Mouse (Mus musculus) thymus, postnatal 0 days (tissue): ENCODE measurements around the gene Gtf3c6. TPM values are rescaled to one million over a fixed set of nuclear protein-coding genes. Genes with fewer than 3 reads are reported as not detected.

ENCODE experiments used
- DNase-seq: peaks from one replicate; pipeline ENCODE4 v3.0.0-alpha.2; 2015; ENCODE audit warnings: low spot score
- polyA plus RNA-seq: library from polyadenylated mRNA; unstranded; fragments of >200 nt; fragmentation: Nextera tagmentation; extraction: Ambion mirVana; gene quantifications from 2 replicates; pipeline ENCODE4 v1.2.1, GENCODE M21; 2015

The Gtf3c6 gene
- polyA plus RNA-seq, result 69.9 and 74.1 TPM in 2 replicates

DNA sequence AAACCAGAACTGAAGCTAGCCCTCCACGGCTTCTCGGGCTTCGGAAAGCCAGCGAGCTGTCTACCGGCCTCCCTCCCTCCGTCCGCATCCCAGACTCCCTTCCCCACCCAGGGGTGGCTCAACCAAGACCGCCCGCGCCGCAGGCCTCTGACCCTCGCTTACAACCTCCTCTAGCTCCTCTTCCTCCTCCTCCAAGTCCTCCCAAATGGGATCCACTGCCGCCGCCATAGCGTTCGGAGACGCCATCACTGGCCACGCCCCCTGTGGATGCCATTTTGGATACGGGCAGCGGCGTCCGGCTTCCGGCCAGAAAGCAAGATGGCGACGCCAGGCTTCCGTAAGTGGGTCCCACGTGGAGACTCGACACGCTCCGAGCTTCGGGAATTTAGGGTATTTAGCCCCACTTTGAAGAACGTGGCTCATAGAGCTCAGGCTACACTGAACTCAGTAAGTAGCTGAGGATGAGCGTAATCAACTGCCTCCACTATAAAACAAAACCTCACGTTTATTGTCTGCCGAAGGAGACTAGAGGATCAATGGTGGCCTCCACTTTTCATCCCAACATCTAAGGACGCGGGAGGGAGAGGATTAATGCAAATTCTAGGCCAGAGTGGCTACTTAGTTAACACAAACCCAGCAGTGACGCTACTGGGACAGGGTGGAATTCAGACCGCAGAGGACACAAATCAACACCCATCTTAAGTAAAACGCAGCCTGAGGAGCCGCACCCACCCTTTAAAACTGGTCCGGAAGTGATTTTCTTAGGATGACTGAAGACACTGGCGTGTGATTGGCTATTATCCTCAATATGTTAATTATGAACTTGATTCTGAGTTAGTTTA is at the start of gene Gtf3c6:
Gene Gtf3c6 (minus strand): TSS at position 695 of the 842 bp plus-strand sequence.
- peak; percentile 94 for DNase-seq

DNA sequence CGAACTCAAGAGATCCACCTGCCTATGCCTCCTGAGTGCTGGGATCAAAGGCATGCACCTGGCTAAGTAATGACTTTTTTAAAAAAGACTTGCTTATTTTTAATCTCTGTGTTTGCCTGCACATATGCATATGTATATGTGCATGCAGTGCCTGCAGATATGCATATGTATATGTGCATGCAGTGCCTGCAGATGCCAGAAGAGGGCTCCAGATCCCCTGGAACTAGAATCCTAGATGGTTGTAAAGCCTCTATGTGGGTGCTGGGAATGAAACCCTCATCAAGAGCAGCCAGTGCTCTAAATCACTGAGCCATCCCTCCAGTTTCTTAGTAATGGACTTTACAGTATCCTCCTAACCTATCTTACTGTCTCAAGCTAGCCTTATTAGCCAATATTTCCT is 48.1 kb upstream of the Gtf3c6 start:
- no peak for DNase-seq

GRCm38 (mm10) chr10:40302140-40302985 is 44.5 kb upstream of the Gtf3c6 start, which contains the start of gene Amd1:
Amd1 (minus strand) TSS chr10:40302186.
- peak; percentile 99 for DNase-seq

DNA sequence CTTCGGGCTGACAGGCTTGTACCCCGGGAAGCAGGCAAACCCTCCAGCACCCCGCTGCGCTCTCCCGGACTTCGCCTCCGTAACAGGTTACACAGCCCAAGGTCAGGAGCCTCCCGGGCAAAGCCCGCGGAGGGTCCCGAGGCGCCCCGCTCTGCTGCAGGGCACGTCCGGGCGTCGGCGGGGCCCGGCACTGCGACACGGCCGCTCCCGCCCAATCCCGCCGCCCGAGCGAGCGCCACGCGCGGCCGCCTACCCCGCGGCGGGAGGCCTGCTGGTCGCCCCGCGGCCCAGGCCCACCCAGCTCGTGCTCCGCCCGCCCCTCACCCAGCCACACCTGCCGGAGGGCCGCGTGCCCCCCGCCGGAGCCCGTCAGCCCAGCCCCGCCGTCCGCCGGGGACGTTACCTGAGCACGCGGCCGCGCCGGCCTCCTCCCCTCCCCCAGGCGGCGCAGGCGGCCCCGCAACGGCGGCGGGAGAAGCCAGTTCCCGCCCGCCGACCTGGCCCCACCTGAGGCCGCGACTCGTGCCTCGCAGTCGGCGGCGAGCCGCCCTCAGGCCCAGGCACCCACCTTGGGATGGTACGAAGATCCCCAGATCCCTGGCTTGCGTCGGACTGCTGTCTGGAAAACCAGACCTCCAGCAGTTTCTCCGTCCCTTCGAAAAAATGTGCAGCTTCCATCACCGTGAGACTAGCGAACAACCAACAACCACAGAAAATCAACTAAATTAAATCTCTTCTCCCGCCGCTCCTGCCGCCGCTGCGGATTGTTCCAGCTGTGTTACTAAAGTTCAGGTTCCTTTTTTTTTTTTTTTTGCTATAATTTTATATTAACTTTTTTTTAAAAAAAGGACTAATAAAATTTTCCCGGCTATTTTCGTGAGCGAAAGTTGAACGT is 43.5 kb upstream of the Gtf3c6 start:
- DNase-seq, result peak; percentile 58

DNA sequence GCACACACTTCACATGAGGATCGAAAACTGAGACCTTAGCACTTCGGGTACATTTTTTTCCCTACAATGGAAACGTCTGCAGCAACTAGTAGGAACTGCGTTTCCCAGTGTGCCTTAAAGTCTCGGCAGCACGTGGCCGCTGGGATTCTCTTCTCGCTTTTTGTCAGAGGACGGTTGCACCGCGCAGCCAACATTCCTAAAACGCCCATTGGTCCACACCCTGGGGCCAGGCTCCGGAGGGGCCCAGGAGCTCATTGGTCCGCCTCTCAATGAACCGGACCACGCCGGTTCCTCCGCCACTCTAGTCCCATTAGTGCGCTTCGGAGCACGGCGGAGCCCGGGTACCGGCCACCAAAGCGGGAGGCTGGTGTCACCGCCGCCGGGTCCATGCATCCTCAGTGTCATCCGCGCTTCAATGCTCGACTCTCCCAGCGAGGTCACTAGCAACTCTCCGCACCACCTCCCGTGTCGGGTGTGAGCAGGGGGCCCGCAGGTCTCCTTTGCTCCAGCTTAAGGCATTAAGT is 42.8 kb upstream of the Gtf3c6 start:
- peak; percentile 53 for DNase-seq

GRCm38 (mm10) chr10:40292640-40293039 is 34.7 kb upstream of the Gtf3c6 start:
- DNase-seq, result no peak

DNA sequence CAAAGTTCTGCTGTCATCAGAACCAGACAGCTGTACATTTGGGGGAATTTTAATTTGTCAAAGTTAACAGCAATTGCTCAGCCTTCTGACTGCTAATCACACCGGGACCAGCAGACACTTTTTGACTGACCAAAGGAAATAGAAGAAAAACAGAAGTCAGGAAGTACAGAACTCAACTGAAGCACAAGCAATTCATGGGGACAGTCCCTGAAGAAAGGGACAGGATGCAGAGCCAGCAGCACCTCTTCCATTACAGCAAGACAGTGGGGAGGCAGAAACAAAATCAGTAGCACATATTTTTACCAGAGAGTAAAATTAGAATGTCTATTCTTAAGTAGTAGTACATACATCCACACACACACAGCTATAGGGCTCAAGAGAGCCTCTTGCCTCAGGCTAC is 28.9 kb upstream of the Gtf3c6 start:
- DNase-seq, result no peak

DNA sequence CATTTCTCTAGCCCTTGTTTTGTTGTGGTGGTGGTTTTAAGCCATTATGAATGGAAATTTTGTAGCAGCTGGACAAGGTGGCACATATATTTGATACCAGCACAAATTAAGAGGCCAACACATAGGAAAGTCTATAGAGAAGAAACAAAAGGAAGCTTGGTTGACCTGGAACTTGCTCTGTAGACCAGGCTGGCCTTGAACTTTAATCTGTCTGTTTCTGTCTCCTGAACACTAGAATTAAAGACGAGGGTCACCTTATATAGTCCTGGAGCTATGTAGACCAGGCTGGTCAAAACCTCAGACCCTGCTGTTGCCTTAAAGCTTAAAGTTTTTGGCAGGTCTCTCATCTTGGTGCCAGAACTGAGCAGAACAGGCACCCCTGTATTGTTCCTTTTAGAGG is 27.7 kb upstream of the Gtf3c6 start:
- no peak for DNase-seq

GRCm38 (mm10) chr10:40284997-40285396 is 27.1 kb upstream of the Gtf3c6 start:
- no peak for DNase-seq

GRCm38 (mm10) chr10:40284179-40284831 is 26.4 kb upstream of the Gtf3c6 start:
- no peak for DNase-seq

DNA sequence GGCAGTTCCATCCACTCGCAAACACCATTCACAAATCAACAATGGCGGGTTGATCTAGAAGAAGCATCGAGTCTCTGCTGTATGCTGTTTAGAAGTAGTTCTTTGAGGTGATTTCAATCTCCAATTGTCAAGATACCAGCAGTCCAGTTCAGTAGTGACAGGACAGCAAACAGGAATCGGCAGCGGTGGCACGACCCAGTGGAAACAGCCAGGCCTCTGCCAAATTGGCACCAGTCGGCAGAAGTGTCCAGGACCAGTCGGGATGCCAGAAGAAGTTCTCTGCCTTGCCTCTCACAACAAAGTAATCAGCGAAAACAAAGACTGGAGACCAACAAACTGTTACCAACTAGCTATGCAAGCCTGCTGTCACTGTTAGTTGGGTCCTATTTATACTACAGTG is 25.7 kb upstream of the Gtf3c6 start:
- DNase-seq, result no peak

DNA sequence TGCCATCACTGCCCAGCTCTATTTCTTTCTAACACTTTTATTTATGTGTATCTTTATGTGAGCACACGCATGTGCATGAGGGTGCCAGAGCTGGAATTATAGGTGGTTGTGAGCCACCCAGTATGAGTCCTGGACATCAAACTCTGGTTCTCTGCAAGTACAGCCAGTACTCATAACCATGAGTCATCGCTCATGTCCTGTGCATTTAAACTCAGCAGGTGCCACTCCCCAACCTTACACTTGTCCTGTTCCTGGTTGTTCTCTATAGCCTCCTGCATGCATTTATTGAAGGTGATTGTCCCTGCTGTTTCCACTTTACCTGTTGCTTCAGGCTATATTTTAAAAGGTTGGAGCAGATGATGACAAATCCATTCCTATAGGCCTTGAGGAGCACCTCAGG is 23.7 kb upstream of the Gtf3c6 start:
- DNase-seq, result no peak

- DNase-seq, result no peak
Measured at GRCm38 (mm10) chr10:40278317-40278716, 20.4 kb upstream of the Gtf3c6 start.

DNA sequence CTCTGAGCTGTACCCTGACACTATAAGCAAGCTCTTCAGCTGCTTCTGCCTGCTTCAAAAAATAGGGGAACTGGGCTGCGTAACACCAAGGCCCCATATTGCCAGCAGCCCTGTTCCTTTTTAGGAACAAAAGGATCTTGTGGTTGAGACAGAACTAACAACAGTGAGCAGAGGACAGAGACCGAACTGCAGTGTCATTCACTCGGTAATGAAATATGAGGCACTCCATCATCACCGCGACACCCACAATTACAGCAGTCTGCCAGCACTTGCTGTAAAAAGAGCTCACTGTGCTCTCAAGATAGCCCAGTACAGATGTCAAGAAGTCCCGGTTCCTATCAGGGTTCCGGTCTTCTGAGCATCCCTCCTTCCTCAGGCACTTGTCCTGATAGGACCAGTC is 18.1 kb upstream of the Gtf3c6 start:
- DNase-seq, result peak; percentile 31

- no peak for DNase-seq
Measured at GRCm38 (mm10) chr10:40273938-40274337, 16.0 kb upstream of the Gtf3c6 start.

DNA sequence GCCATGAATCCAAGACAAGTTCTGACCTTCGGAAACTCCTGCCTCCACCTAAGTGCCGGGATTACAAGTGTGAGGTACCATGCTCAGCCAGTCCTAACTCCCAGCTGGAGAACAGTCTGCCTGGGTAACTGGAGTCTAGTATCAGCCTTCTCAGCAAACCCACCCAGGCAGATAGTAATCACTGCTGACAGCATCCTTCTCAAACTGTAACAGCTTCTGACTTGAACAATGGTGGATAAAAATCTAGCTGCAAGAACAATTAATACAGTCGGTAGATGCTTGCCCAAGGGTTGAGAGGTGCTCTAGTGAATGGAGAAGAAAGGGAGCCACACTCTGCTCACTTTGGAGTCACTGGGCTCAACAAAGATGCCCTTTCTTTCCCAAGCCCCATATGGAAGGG is 13.3 kb upstream of the Gtf3c6 start:
- DNase-seq, result no peak

DNA sequence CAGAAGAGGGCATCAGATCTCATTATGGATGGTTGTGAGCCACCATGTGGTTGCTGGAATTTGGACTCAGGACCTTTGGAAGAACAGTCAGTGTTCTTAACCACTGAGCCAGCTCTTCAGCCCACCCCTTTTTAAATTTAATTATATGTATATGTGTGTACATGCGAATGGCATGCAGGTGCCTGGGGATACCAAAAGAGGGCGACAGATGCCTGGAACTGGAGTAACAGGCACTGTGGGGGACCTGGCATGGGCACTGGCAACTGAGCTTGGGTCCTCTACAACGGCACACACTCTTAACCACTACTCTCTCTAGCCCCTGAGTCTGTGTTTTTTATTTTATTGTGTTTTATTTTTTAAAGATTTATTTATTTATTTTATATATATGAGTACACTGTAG is 7.0 kb upstream of the Gtf3c6 start:
- DNase-seq, result no peak

- no peak for DNase-seq
Measured at GRCm38 (mm10) chr10:40263691-40264090, 5.8 kb upstream of the Gtf3c6 start.

DNA sequence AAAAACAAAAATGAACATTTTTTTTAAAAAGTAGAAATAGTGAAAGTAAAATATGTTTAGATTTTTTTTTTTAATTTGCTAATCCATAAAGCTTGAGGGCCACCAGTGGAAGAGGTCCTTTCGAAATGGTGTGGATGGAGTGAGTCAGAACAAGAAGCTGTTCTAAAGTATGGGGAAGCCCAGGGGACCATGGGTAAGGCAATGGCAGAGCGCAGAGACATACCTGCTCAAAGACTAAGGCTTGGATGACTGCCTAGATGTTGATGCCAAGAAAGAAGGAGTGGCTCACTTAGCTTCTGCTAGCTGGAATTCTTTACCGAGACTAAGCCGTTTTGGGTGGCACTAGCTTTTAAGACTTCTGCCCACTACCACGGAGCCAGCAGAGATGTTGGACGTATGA is 4.3 kb upstream of the Gtf3c6 start:
- no peak for DNase-seq

- DNase-seq, result no peak
Measured at GRCm38 (mm10) chr10:40260305-40260704, 2.4 kb upstream of the Gtf3c6 start.
